In genomic region chr16:4880136-4880825, GRCm38 (mm10) we compare ENCODE assay signal across 8 mouse cellular contexts. TPM values are rescaled to one million over a fixed set of nuclear protein-coding genes. Genes with fewer than 3 reads are reported as not detected.
DNase-seq lines count a peak whose midpoint lies in the region; ATAC-seq lines count a peak whose summit lies in the region.

Ubald1 (minus strand) TSS chr16:4880315.

- H3K4me3 ChIP-seq in hindbrain, embryonic 14.5 days (replicated peaks; ENCODE audit: low read length): peak within 1 kb of the TSS; percentile 87

- no peaks in the 10 kb centered on the region for H3K27me3 ChIP-seq in hindbrain, embryonic 14.5 days (ENCODE audit: control insufficient read depth, insufficient read depth, low read length)

- H3K27ac ChIP-seq in hindbrain, embryonic 14.5 days: peak within 1 kb of the TSS; percentile 98

- peak; percentile 90 for ATAC-seq in hindbrain, embryonic 14.5 days (ENCODE audit: low FRiP score)

- H3K9ac ChIP-seq in hindbrain, embryonic 14.5 days: peak within 1 kb of the TSS; percentile 87

- peaks cover 26% of the 10 kb centered on the region for H3K4me1 ChIP-seq in hindbrain, embryonic 14.5 days (replicated peaks; ENCODE audit: control insufficient read depth, insufficient read depth, low read length)

- WGBS in hindbrain, embryonic 14.5 days: under 1% methylated on average over 48 of the region's 48 CpGs

- H3K9me3 ChIP-seq in hindbrain, embryonic 14.5 days (ENCODE audit: control insufficient read depth, low read length): no peaks in the 10 kb centered on the region

- peaks cover 14% of the 10 kb centered on the region for H3K36me3 ChIP-seq in hindbrain, embryonic 14.5 days (replicated peaks; ENCODE audit: control insufficient read depth, insufficient read depth)

- peak; percentile 100 for DNase-seq in R1 (ENCODE audit: low read depth, low spot score)
- peak; percentile 98 to 100 for DNase-seq in cerebellum, postnatal 25 days
- DNase-seq in frontal cortex, postnatal 25 days (ENCODE audit: low spot score in 2 of 2): peak; percentile 93 to 96
- DNase-seq in hindbrain, embryonic 14.5 days (ENCODE audit: low spot score): peak; percentile 98
- DNase-seq in layer of hippocampus, postnatal 36 days: peak; percentile 95 to 97
- DNase-seq in lung, postnatal 36 days: peak; percentile 100
- peak; percentile 100 for DNase-seq in retina, postnatal 1 day
- DNase-seq in urinary bladder, adult 18-20 months (ENCODE audit: low spot score in 2 of 2): peak; percentile 89 to 97

- H3K4me2 ChIP-seq in hindbrain, embryonic 14.5 days (replicated peaks): peak within 1 kb of the TSS; percentile 85

RNA-seq across cellular contexts. Expression of gene Ubald1, which starts in this region (rescaled TPM):
- 54.0 and 54.4 TPM in 2 replicates for polyA plus RNA-seq in hindbrain, embryonic 14.5 days (2014; fragmentation: Nextera tagmentation; extraction: Ambion mirVana)
- total RNA-seq in layer of hippocampus, postnatal 36 days (2021): 10 to 100 TPM; 91.3 to 94.9 TPM

Comparison
In these comparisons a context has a peak if more than half of its experiments do, and no peak if none do; other contexts are left out.
1. Peak in every context shown above with its lines: DNase-seq, ATAC-seq, H3K4me3 ChIP-seq and H3K27ac ChIP-seq.